Mouse (Mus musculus) forebrain, embryonic 13.5 days (tissue): ENCODE measurements around the gene Pla2g3. TPM values are rescaled to one million over a fixed set of nuclear protein-coding genes. Genes with fewer than 3 reads are reported as not detected.
A peak's percentile ranks its signal among the peaks of the same experiment; 100 is the strongest.

ENCODE experiments used
- ATAC-seq: fragments of 200-750 bp; cut with Nextera tagmentation; 2 replicates; pipeline ENCODE4 v1.8.0; 2017
- H3K27ac ChIP-seq: fragments of 300-500 bp; sonication (generic); 2 replicates; pipeline ENCODE4 v1.5.1; 2015; ENCODE audit warnings: inconsistent platforms, mild to moderate bottlenecking, moderate library complexity
- H3K27me3 ChIP-seq: fragments of 300-500 bp; sonication (generic); 2 replicates; pipeline ENCODE4 v1.6.1; 2015; ENCODE audit warnings: mild to moderate bottlenecking, inconsistent platforms
- H3K36me3 ChIP-seq: fragments of 300-500 bp; sonication (generic); 2 replicates; pipeline ENCODE4 v1.6.1; 2015; ENCODE audit warnings: mild to moderate bottlenecking, inconsistent platforms; ENCODE audit not compliant: poor library complexity, severe bottlenecking
- H3K4me1 ChIP-seq: fragments of 300-500 bp; sonication (generic); 2 replicates; pipeline ENCODE4 v1.6.1; 2015; ENCODE audit warnings: inconsistent platforms
- H3K4me2 ChIP-seq: fragments of 300-500 bp; sonication (generic); 2 replicates; pipeline ENCODE4 v1.6.1; 2015; ENCODE audit warnings: inconsistent platforms, mild to moderate bottlenecking, moderate library complexity
- H3K4me3 ChIP-seq: fragments of 300-500 bp; sonication (generic); 2 replicates; pipeline ENCODE4 v1.5.1; 2015; ENCODE audit warnings: mild to moderate bottlenecking, inconsistent platforms
- H3K9ac ChIP-seq: fragments of 300-500 bp; sonication (generic); 2 replicates; pipeline ENCODE4 v1.6.1; 2015; ENCODE audit warnings: mild to moderate bottlenecking, inconsistent platforms
- H3K9me3 ChIP-seq: fragments of 300-500 bp; sonication (generic); replicated peaks from 2 replicates; pipeline ENCODE4 v1.6.1; 2016; ENCODE audit warnings: inconsistent platforms
- WGBS: fragments of 180-500 bp; shearing (Covaris S2); methylation state at CpG from one replicate; pipeline ENCODE4 v1.1.7; 2015; 5-methylcytosine and 5-hydroxymethylcytosine counted together
- polyA plus RNA-seq: library from polyadenylated mRNA; unstranded; fragments of >200 nt; fragmentation: Nextera tagmentation; extraction: Ambion mirVana; gene quantifications from 2 replicates; pipeline ENCODE4 v1.2.1, GENCODE M21; 2015

Pla2g3 gene
- polyA plus RNA-seq, 1 experiment from 2014 or later = 0.44 TPM

- H3K4me3 ChIP-seq = peak overlapping the region; percentile 46
- peak overlapping the region; percentile 67 for H3K9ac ChIP-seq
- peaks cover 38% of the 10 kb centered on the region for H3K27me3 ChIP-seq
- WGBS = 13% methylated on average over 4 of the region's 4 CpGs
- ATAC-seq = no peak
- H3K4me1 ChIP-seq = peaks cover 25% of the 10 kb centered on the region
- no peaks in the 10 kb centered on the region for H3K36me3 ChIP-seq
- peak overlapping the region; percentile 68 for H3K4me2 ChIP-seq
- no peak overlapping the region for H3K27ac ChIP-seq
- no peaks in the 10 kb centered on the region for H3K9me3 ChIP-seq
Observed at GRCm38 (mm10) chr11:3515216-3515615, 27.1 kb downstream of the Pla2g3 start.

DNA sequence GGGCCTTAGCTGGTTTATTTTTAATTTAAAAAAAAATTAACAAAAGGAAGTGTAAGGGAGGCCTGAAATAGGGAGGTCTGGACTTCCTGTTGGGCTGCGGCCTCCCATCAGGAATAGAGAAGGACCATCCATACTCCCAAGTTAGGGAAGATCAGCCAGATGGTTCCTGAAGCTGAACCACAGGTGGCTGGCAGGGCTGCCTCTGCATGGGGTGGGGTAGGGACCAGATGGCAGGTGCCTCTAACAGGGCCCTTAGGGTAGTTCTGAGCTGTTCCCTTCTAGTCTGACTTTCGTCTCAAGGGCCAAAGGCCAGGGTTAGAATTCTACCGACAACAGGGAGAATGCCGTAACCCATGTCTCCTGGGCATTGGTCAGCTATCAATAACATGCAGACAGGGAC is 27.6 kb downstream of the Pla2g3 start:
- ATAC-seq = no peak
- H3K4me3 ChIP-seq = no peak overlapping the region
- peak overlapping the region; percentile 68 for H3K4me2 ChIP-seq
- H3K27me3 ChIP-seq = peaks cover 38% of the 10 kb centered on the region
- H3K9ac ChIP-seq = no peak overlapping the region
- no peaks in the 10 kb centered on the region for H3K9me3 ChIP-seq
- no peak overlapping the region for H3K27ac ChIP-seq
- H3K4me1 ChIP-seq = peaks cover 25% of the 10 kb centered on the region
- 80% methylated on average over 4 of the region's 4 CpGs for WGBS
- 0 out of 2 replicates have a peak, but pooled peaks cover 3% of the 10 kb centered on the region for H3K36me3 ChIP-seq

GRCm38 (mm10) chr11:3516121-3516520 is 28.0 kb downstream of the Pla2g3 start:
- no peak overlapping the region for H3K4me3 ChIP-seq
- H3K9ac ChIP-seq = no peak overlapping the region
- H3K36me3 ChIP-seq = peaks cover 8% of the 10 kb centered on the region; the same call in 1 of the 2 replicates
- H3K4me1 ChIP-seq = peaks cover 25% of the 10 kb centered on the region
- H3K27ac ChIP-seq = no peak overlapping the region
- peaks cover 38% of the 10 kb centered on the region for H3K27me3 ChIP-seq
- no peaks in the 10 kb centered on the region for H3K9me3 ChIP-seq
- WGBS = 77% methylated on average over 5 of the region's 5 CpGs
- H3K4me2 ChIP-seq = peak overlapping the region; percentile 68; the same call in 1 of the 2 replicates
- no peak for ATAC-seq

GRCm38 (mm10) chr11:3516859-3517845 is 29.1 kb downstream of the Pla2g3 start:
- peaks cover 38% of the 10 kb centered on the region for H3K27me3 ChIP-seq
- peaks cover 25% of the 10 kb centered on the region for H3K4me1 ChIP-seq
- no peak overlapping the region for H3K27ac ChIP-seq
- peak overlapping the region; percentile 60 for H3K9ac ChIP-seq
- peaks cover 18% of the 10 kb centered on the region for H3K36me3 ChIP-seq
- WGBS = 1% methylated on average over 50 of the region's 50 CpGs
- no peaks in the 10 kb centered on the region for H3K9me3 ChIP-seq
- H3K4me3 ChIP-seq = peak overlapping the region; percentile 38
- H3K4me2 ChIP-seq = peak overlapping the region; percentile 77
- peak; percentile 43; the same call in 1 of the 2 replicates for ATAC-seq

- Histone ChIP-seq H3K4me3 (peak overlapping the region; percentile 38), H3K4me1 (peaks cover 25% of the 10 kb centered on the region), H3K4me2 (peak overlapping the region; percentile 77), H3K9ac (peak overlapping the region; percentile 60; the same call in 1 of the 2 replicates), H3K27me3 (peaks cover 38% of the 10 kb centered on the region), H3K9me3 (no peaks in the 10 kb centered on the region), H3K36me3 (peaks cover 28% of the 10 kb centered on the region), H3K27ac (no peak overlapping the region)
- no peak for ATAC-seq
- 56% methylated on average over 13 of the region's 13 CpGs for WGBS
Observed at GRCm38 (mm10) chr11:3517846-3518732, 30.0 kb downstream of the Pla2g3 start.

DNA sequence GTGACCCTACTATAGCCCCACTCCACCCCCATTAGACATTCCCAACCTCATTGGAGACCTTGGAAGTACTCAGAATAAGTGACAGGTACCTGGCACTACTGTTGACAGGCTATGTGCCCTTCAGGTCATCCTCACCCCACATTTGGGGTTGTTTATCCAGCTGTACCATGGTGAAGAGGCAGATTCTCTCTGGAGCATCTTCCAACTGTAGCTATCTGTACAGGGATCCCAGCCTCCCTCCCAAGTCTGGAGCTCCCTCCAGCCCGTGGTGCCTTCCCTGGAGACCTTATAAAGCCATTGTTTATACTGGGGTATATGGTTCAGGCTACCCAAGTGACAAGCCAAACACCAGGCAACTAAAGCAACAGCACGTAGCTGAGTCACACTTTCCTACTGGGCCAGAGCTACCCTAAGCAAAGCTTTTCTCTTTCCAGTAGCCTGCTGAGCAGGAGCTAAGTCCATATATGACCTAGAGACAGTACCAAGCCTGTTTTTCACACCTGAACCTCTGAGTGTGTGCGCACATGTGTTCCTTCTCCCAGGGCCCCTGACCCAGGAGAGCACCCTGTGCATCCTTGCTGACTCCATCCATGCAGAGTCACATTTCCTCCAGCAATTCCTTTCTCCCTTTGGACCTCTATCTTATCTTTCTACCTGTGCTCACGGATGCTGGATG is 31.1 kb downstream of the Pla2g3 start:
- Histone ChIP-seq H3K4me2 (no peak overlapping the region), H3K36me3 (peaks cover 30% of the 10 kb centered on the region), H3K27ac (no peak overlapping the region), H3K4me1 (peaks cover 25% of the 10 kb centered on the region), H3K4me3 (no peak overlapping the region), H3K9me3 (no peaks in the 10 kb centered on the region), H3K9ac (no peak overlapping the region), H3K27me3 (peaks cover 38% of the 10 kb centered on the region)
- ATAC-seq = no peak
- 86% methylated on average over 4 of the region's 4 CpGs for WGBS

DNA sequence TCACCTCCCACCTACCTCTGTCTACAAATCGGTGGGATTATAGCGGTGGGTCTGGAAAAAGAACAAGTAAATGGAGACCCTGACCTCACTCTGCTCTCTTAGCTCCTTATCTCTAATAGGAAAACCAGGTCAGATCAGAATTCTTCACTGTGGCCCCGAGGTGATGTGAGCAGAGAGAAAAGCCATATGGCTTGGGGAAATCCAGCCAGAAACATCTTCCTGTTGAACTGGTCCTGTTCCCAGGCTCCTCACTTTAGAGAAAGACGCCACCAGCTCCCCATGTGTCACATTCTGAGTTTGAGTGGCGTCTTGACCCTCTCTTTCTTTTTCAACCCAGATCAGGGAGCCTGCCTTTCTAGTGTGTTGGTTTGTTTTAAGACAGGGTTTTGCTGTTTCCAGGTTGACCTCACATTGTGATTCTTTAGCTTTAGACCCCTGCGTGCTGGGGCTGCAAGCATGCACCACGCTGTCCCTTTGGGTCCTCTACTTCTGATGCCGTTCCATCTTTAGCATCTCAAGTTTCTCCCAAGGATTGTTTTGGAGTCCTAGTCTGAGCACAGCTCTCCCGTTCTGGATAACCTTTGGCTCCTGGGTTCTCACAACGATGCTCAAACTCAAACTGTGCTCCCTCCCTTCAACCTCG is 31.8 kb downstream of the Pla2g3 start:
- Histone ChIP-seq H3K4me1 (peaks cover 22% of the 10 kb centered on the region), H3K9me3 (no peaks in the 10 kb centered on the region), H3K4me3 (no peak overlapping the region), H3K9ac (no peak overlapping the region), H3K4me2 (no peak overlapping the region), H3K27ac (no peak overlapping the region), H3K36me3 (peaks cover 37% of the 10 kb centered on the region), H3K27me3 (peaks cover 35% of the 10 kb centered on the region)
- no peak for ATAC-seq
- 90% methylated on average over 11 of the region's 11 CpGs for WGBS

DNA sequence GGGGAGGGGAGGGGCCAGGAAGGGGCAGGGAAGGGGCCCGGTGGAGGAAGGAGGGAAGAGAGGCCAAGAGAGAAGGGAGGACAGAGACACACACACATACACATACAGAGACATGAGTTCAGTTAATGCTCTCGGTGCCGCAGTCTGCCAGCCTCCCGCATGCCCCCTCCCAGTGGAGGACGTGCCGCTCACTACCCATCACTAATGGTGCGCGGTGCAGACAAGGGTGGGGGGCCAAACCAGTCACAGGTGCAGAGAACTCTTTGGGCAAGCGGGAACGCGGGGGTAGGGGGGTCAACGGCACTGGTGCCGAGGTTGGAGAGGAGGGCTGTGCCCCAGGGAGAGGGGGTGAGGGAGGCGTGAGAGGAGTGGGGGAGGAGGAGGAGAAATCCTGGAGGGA is 32.8 kb downstream of the Pla2g3 start:
- WGBS = 79% methylated on average over 14 of the region's 14 CpGs

GRCm38 (mm10) chr11:3521339-3522224 is 33.5 kb downstream of the Pla2g3 start:
- ATAC-seq = no peak
- Histone ChIP-seq H3K4me1 (peaks cover 13% of the 10 kb centered on the region), H3K27me3 (peaks cover 18% of the 10 kb centered on the region), H3K4me3 (no peak overlapping the region), H3K9ac (no peak overlapping the region), H3K27ac (no peak overlapping the region), H3K4me2 (no peak overlapping the region), H3K9me3 (no peaks in the 10 kb centered on the region), H3K36me3 (peaks cover 44% of the 10 kb centered on the region)
- 85% methylated on average over 23 of the region's 23 CpGs for WGBS

More for the DNA sequence above, 32.8 kb downstream of the Pla2g3 start:
- no peak overlapping the region for H3K4me3 ChIP-seq
- H3K36me3 ChIP-seq = peaks cover 39% of the 10 kb centered on the region
- H3K4me1 ChIP-seq = peaks cover 13% of the 10 kb centered on the region
- no peak overlapping the region for H3K9ac ChIP-seq
- H3K9me3 ChIP-seq = no peaks in the 10 kb centered on the region
- peaks cover 25% of the 10 kb centered on the region for H3K27me3 ChIP-seq
- ATAC-seq = no peak
- H3K27ac ChIP-seq = no peak overlapping the region
- no peak overlapping the region for H3K4me2 ChIP-seq

GRCm38 (mm10) chr11:3522285-3523000 is 34.4 kb downstream of the Pla2g3 start:
- H3K9me3 ChIP-seq = no peaks in the 10 kb centered on the region
- H3K9ac ChIP-seq = no peak overlapping the region
- peaks cover 5% of the 10 kb centered on the region for H3K4me1 ChIP-seq
- WGBS = 94% methylated on average over 17 of the region's 17 CpGs
- ATAC-seq = no peak
- peaks cover 50% of the 10 kb centered on the region for H3K36me3 ChIP-seq
- no peak overlapping the region for H3K4me2 ChIP-seq
- no peak overlapping the region for H3K27ac ChIP-seq
- H3K4me3 ChIP-seq = no peak overlapping the region
- peaks cover 10% of the 10 kb centered on the region for H3K27me3 ChIP-seq
